Mouse (Mus musculus) myocyte (in vitro differentiated cells): ENCODE measurements around the gene Smarca5. TPM values are rescaled to one million over a fixed set of nuclear protein-coding genes. Genes with fewer than 3 reads are reported as not detected.

Experiments
- H3K27me3 ChIP-seq: one replicate; pipeline ENCODE4 v1.6.1; 2011; ENCODE audit not compliant: control insufficient read depth, insufficient read depth, insufficient read length
- H3K36me3 ChIP-seq: one replicate; pipeline ENCODE4 v1.6.1; 2011; ENCODE audit not compliant: control insufficient read depth, insufficient read depth
- H3K4me2 ChIP-seq: one replicate; pipeline ENCODE4 v1.6.1; 2011; ENCODE audit warnings: low read depth, control low read depth
- H3K4me3 ChIP-seq: one replicate; pipeline ENCODE4 v1.5.1; 2011; ENCODE audit warnings: mild to moderate bottlenecking, control low read depth, moderate library complexity
- H3K79me2 ChIP-seq: one replicate; pipeline ENCODE4 v1.6.1; 2011; ENCODE audit not compliant: control insufficient read depth, insufficient read depth
- H3ac ChIP-seq: one replicate; pipeline ENCODE4 v1.6.1; 2011; ENCODE audit not compliant: control insufficient read depth, insufficient read length
- CEBPB ChIP-seq: IDR thresholded peaks from 2 replicates; pipeline ENCODE4 v1.6.1; 2011; ENCODE audit warnings: mild to moderate bottlenecking, moderate library complexity; ENCODE audit not compliant: poor library complexity, insufficient read depth, severe bottlenecking
- E2F4 ChIP-seq: IDR thresholded peaks from one replicate; pipeline ENCODE4 v1.6.1; 2011; ENCODE audit warnings: mild to moderate bottlenecking, control low read depth, moderate library complexity; ENCODE audit not compliant: insufficient read depth
- MAX ChIP-seq: IDR thresholded peaks from one replicate; pipeline ENCODE4 v1.6.1; 2011; ENCODE audit warnings: low read depth, mild to moderate bottlenecking, control low read depth
- MYOD1 ChIP-seq, 3 experiments: IDR thresholded peaks; one replicate each; pipeline ENCODE4 v1.6.1; 2011; ENCODE audit warnings: control low read depth in 2 of 3, low read depth in 2 of 3, mild to moderate bottlenecking in 2 of 3, moderate library complexity in 1 of 3; ENCODE audit not compliant: insufficient read length in 2 of 3, control insufficient read depth in 1 of 3
- MYOG ChIP-seq, 3 experiments: IDR thresholded peaks; one replicate each; pipeline ENCODE4 v1.6.1; 2011; ENCODE audit warnings: control low read depth in 2 of 3, low read depth in 2 of 3, mild to moderate bottlenecking in 2 of 3; ENCODE audit not compliant: insufficient read length in 2 of 3, control insufficient read depth in 1 of 3, insufficient read depth in 1 of 3
- POLR2A ChIP-seq: IDR thresholded peaks from one replicate; pipeline ENCODE4 v1.6.1; 2011; ENCODE audit warnings: low read depth, mild to moderate bottlenecking, control low read depth, moderate library complexity; ENCODE audit not compliant: insufficient read length
- POLR2AphosphoS2 ChIP-seq: IDR thresholded peaks from one replicate; pipeline ENCODE4 v1.6.1; 2011; ENCODE audit warnings: low read depth, control low read depth; ENCODE audit not compliant: insufficient read length
- REST ChIP-seq: IDR thresholded peaks from one replicate; pipeline ENCODE4 v1.6.1; 2011; ENCODE audit warnings: mild to moderate bottlenecking, control low read depth, moderate library complexity; ENCODE audit not compliant: insufficient read depth, insufficient read length
- SRF ChIP-seq: IDR thresholded peaks from one replicate; pipeline ENCODE4 v1.6.1; 2011; ENCODE audit warnings: low read depth; ENCODE audit not compliant: control insufficient read depth, insufficient read length
- TCF12 ChIP-seq: IDR thresholded peaks from one replicate; pipeline ENCODE4 v1.6.1; 2011; ENCODE audit warnings: mild to moderate bottlenecking, control low read depth; ENCODE audit not compliant: poor library complexity, insufficient read depth, severe bottlenecking
- TCF3 ChIP-seq: IDR thresholded peaks from one replicate; pipeline ENCODE4 v1.6.1; 2011; ENCODE audit warnings: low read depth, control low read depth; ENCODE audit not compliant: insufficient read length
- USF1 ChIP-seq: IDR thresholded peaks from one replicate; pipeline ENCODE4 v1.6.1; 2011; ENCODE audit warnings: low read depth, mild to moderate bottlenecking, control low read depth, moderate library complexity
- polyA plus RNA-seq: library from polyadenylated mRNA; unstranded; fragments of >200 nt; fragmentation: generic; extraction: Trizol; gene quantifications from one replicate; pipeline ENCODE4 v1.2.1, GENCODE M21; 2012; ENCODE audit warnings: missing spikeins

Smarca5 gene
- polyA plus RNA-seq, 1 experiment = 13.5 TPM

- Histone ChIP-seq H3K27me3 (no peaks in the 10 kb centered on the region), H3K4me2 (no peak overlapping the region), H3K36me3 (no peaks in the 10 kb centered on the region), H3K4me3 (no peak overlapping the region), H3ac (no peak overlapping the region), H3K79me2 (no peaks in the 10 kb centered on the region)
- no peak for TF ChIP-seq USF1
Measured at GRCm38 (mm10) chr8:80683756-80684335, 55.5 kb downstream of the Smarca5 start.

GRCm38 (mm10) chr8:80682594-80682993, 56.7 kb downstream of the Smarca5 start:
- H3K4me3 ChIP-seq = no peak overlapping the region
- TF ChIP-seq SRF (no peak), USF1 (no peak), TCF3 (no peak), POLR2AphosphoS2 (no peak), MAX (no peak), TCF12 (no peak), MYOD1 (IDR thresholded peaks at IDR 0.05; ENCODE audit: control insufficient read depth in 1 of 3, insufficient read length in 2 of 3, low read depth in 2 of 3) (no peak), E2F4 (no peak), MYOG (IDR thresholded peaks at IDR 0.05; ENCODE audit: control insufficient read depth in 1 of 3, insufficient read depth in 1 of 3, insufficient read length in 2 of 3, low read depth in 2 of 3) (no peak), POLR2A (no peak), REST (no peak), CEBPB (no peak)
- H3K27me3 ChIP-seq = no peaks in the 10 kb centered on the region
- no peaks in the 10 kb centered on the region for H3K36me3 ChIP-seq
- H3K4me2 ChIP-seq = no peak overlapping the region
- no peaks in the 10 kb centered on the region for H3K79me2 ChIP-seq
- no peak overlapping the region for H3ac ChIP-seq

GRCm38 (mm10) chr8:80669277-80669901, 69.9 kb downstream of the Smarca5 start:
- no peak for TF ChIP-seq SRF
- TF ChIP-seq POLR2A = no peak
- TF ChIP-seq POLR2AphosphoS2 = no peak
- TF ChIP-seq MYOG (IDR thresholded peaks at IDR 0.05; ENCODE audit: control insufficient read depth in 1 of 3, insufficient read depth in 1 of 3, insufficient read length in 2 of 3, low read depth in 2 of 3) = no peak
- no peak for TF ChIP-seq TCF12
- TF ChIP-seq USF1 = no peak
- TF ChIP-seq REST = no peak
- no peak for TF ChIP-seq E2F4
- no peak for TF ChIP-seq TCF3
- H3ac ChIP-seq = no peak overlapping the region
- no peak overlapping the region for H3K4me3 ChIP-seq
- no peaks in the 10 kb centered on the region for H3K79me2 ChIP-seq
- no peaks in the 10 kb centered on the region for H3K36me3 ChIP-seq
- H3K4me2 ChIP-seq = no peak overlapping the region
- H3K27me3 ChIP-seq = no peaks in the 10 kb centered on the region

GRCm38 (mm10) chr8:80663476-80663875, 75.8 kb downstream of the Smarca5 start:
- no peak overlapping the region for H3K4me2 ChIP-seq
- H3K27me3 ChIP-seq = no peaks in the 10 kb centered on the region
- no peak overlapping the region for H3ac ChIP-seq
- H3K36me3 ChIP-seq = no peaks in the 10 kb centered on the region
- no peak overlapping the region for H3K4me3 ChIP-seq
- TF ChIP-seq POLR2AphosphoS2 (no peak), CEBPB (no peak), TCF12 (no peak), USF1 (no peak)
- no peaks in the 10 kb centered on the region for H3K79me2 ChIP-seq

GRCm38 (mm10) chr8:80661055-80661454, 78.2 kb downstream of the Smarca5 start:
- Histone ChIP-seq H3K79me2 (no peaks in the 10 kb centered on the region), H3K27me3 (no peaks in the 10 kb centered on the region), H3K36me3 (no peaks in the 10 kb centered on the region), H3ac (no peak overlapping the region), H3K4me3 (no peak overlapping the region), H3K4me2 (no peak overlapping the region)
- TF ChIP-seq POLR2A (no peak), CEBPB (no peak), MAX (no peak), TCF3 (no peak), USF1 (no peak), SRF (no peak), REST (no peak)
